Mouse (Mus musculus) CH12.LX (cell line): ENCODE measurements around the gene Pcca. TPM values are rescaled to one million over a fixed set of nuclear protein-coding genes. Genes with fewer than 3 reads are reported as not detected.
A peak's percentile ranks its signal among the peaks of the same experiment; 100 is the strongest.

Experiments
- DNase-seq: peaks from one replicate; pipeline ENCODE4 v3.0.0-alpha.2; 2013; ENCODE audit errors: extremely low read depth
- H3K27ac ChIP-seq: 2 replicates; pipeline ENCODE4 v1.5.1; 2012; ENCODE audit warnings: low read depth, mild to moderate bottlenecking, control low read depth, moderate library complexity; ENCODE audit not compliant: insufficient read depth
- H3K27me3 ChIP-seq: replicated peaks from 2 replicates; pipeline ENCODE3; 2012; ENCODE audit warnings: inconsistent platforms
- H3K36me3 ChIP-seq, 2 experiments: replicated peaks in 1 of 2; 2 replicates each; pipeline versions ENCODE3 to v1.6.1; 2012; ENCODE audit warnings: inconsistent platforms in 1 of 2, low read length in 1 of 2, mild to moderate bottlenecking in 1 of 2, mixed read lengths in 1 of 2, moderate library complexity in 1 of 2; ENCODE audit not compliant: control insufficient read depth in 1 of 2, insufficient read depth in 1 of 2
- H3K4me1 ChIP-seq, 2 experiments: 2 replicates each; pipeline ENCODE4 v1.6.1; 2012; ENCODE audit warnings: inconsistent platforms in 1 of 2, moderate library complexity in 1 of 2; ENCODE audit not compliant: insufficient read depth in 2 of 2, control insufficient read depth in 1 of 2
- H3K4me2 ChIP-seq: 2 replicates; pipeline ENCODE4 v1.6.1; 2012; ENCODE audit warnings: low read depth, mild to moderate bottlenecking, control low read depth; ENCODE audit not compliant: poor library complexity, insufficient read depth, severe bottlenecking
- H3K4me3 ChIP-seq, 3 experiments: fragments of 150-350 bp in 1 of 3; sonication (generic) in 1 of 3; replicated peaks in 1 of 3; 2 replicates each; pipeline versions ENCODE3 to v1.5.1; 2011 to 2012; ENCODE audit warnings: low read depth in 2 of 3, low read length in 2 of 3, mild to moderate bottlenecking in 2 of 3, moderate library complexity in 2 of 3, control low read depth in 1 of 3, improper control_type of control experiment in 1 of 3, inconsistent platforms in 1 of 3, mixed read lengths in 1 of 3; ENCODE audit not compliant: poor library complexity in 1 of 3
- H3K79me2 ChIP-seq: replicated peaks from 2 replicates; pipeline ENCODE4 v1.6.1; 2012; ENCODE audit warnings: mild to moderate bottlenecking, moderate library complexity; ENCODE audit not compliant: control insufficient read depth, poor library complexity, insufficient read depth, severe bottlenecking; ENCODE audit errors: extremely low read depth
- H3K9ac ChIP-seq: 2 replicates; pipeline ENCODE4 v1.6.1; 2012; ENCODE audit warnings: low read depth, mild to moderate bottlenecking, control low read depth, moderate library complexity; ENCODE audit not compliant: insufficient read depth
- H3K9me3 ChIP-seq: replicated peaks from 2 replicates; pipeline ENCODE3; 2012; ENCODE audit warnings: low read length, inconsistent platforms, mixed read lengths
- ELF1 ChIP-seq: IDR thresholded peaks from 2 replicates; pipeline ENCODE4 v1.6.1; 2014; ENCODE audit warnings: low read depth, mild to moderate bottlenecking, inconsistent platforms, low read length, improper control_type of control experiment
- EP300 ChIP-seq: IDR thresholded peaks from 2 replicates; pipeline ENCODE4 v1.6.1; 2011; ENCODE audit warnings: low read length, improper control_type of control experiment
- ETS1 ChIP-seq: conservative IDR thresholded peaks from 2 replicates; pipeline ENCODE4 v1.6.1; 2012; ENCODE audit warnings: low read depth, mild to moderate bottlenecking, inconsistent platforms, low read length, improper control_type of control experiment, moderate library complexity
- IRF4 ChIP-seq: IDR thresholded peaks from 2 replicates; pipeline ENCODE4 v1.6.1; 2014; ENCODE audit warnings: low read depth, mild to moderate bottlenecking, inconsistent platforms, low read length, improper control_type of control experiment
- JUN ChIP-seq: IDR thresholded peaks from 2 replicates; pipeline ENCODE4 v1.6.1; 2011; ENCODE audit warnings: low read depth, mild to moderate bottlenecking, low read length, improper control_type of control experiment, moderate library complexity; ENCODE audit not compliant: insufficient read depth
- JUND ChIP-seq: conservative IDR thresholded peaks from 2 replicates; pipeline ENCODE4 v1.6.1; 2011; ENCODE audit warnings: low read depth, low read length, improper control_type of control experiment
- MAX ChIP-seq: IDR thresholded peaks from 2 replicates; pipeline ENCODE4 v1.6.1; 2011; ENCODE audit warnings: low read length, improper control_type of control experiment
- MEF2A ChIP-seq: IDR thresholded peaks from 2 replicates; pipeline ENCODE4 v1.6.1; 2014; ENCODE audit warnings: low read depth, mild to moderate bottlenecking, inconsistent platforms, low read length, improper control_type of control experiment, borderline replicate concordance
- NELFE ChIP-seq: IDR thresholded peaks from 2 replicates; pipeline ENCODE4 v1.6.1; 2011; ENCODE audit warnings: low read depth, low read length, improper control_type of control experiment
- NRF1 ChIP-seq: IDR thresholded peaks from 2 replicates; pipeline ENCODE4 v1.6.1; 2014; ENCODE audit warnings: low read depth, mild to moderate bottlenecking, inconsistent platforms, low read length, improper control_type of control experiment, moderate library complexity
- PAX5 ChIP-seq: IDR thresholded peaks from 2 replicates; pipeline ENCODE4 v1.6.1; 2012; ENCODE audit warnings: low read length, inconsistent platforms, mixed read lengths
- POLR2AphosphoS2 ChIP-seq: IDR thresholded peaks from 2 replicates; pipeline ENCODE4 v1.6.1; 2011; ENCODE audit warnings: low read depth, low read length, improper control_type of control experiment
- SMC3 ChIP-seq: IDR thresholded peaks from 2 replicates; pipeline ENCODE4 v1.6.1; 2011; ENCODE audit warnings: low read depth, low read length, improper control_type of control experiment
- TCF12 ChIP-seq: IDR thresholded peaks from 2 replicates; pipeline ENCODE4 v1.6.1; 2014; ENCODE audit warnings: low read depth, mild to moderate bottlenecking, inconsistent platforms, low read length, improper control_type of control experiment
- USF1 ChIP-seq: IDR thresholded peaks from 2 replicates; pipeline ENCODE4 v1.6.1; 2014; ENCODE audit warnings: low read depth, mild to moderate bottlenecking, inconsistent platforms, low read length, improper control_type of control experiment
- USF2 ChIP-seq: conservative IDR thresholded peaks from 2 replicates; pipeline ENCODE4 v1.6.1; 2011; ENCODE audit warnings: low read depth, low read length, improper control_type of control experiment
- ZC3H11A ChIP-seq: IDR thresholded peaks from 2 replicates; pipeline ENCODE4 v1.6.1; 2012; ENCODE audit warnings: low read depth, mild to moderate bottlenecking, inconsistent platforms, low read length, improper control_type of control experiment
- ZKSCAN1 ChIP-seq: IDR thresholded peaks from 2 replicates; pipeline ENCODE4 v1.6.1; 2012; ENCODE audit warnings: low read depth, inconsistent platforms, low read length, improper control_type of control experiment, borderline replicate concordance
- ZNF384 ChIP-seq: IDR thresholded peaks from 2 replicates; pipeline ENCODE4 v1.6.1; 2012; ENCODE audit warnings: low read depth, low read length, improper control_type of control experiment, inconsistent platforms
- dilution Hi-C: fragments of 300-500 bp; cut with MboI; formaldehyde crosslinking; loops from 2 replicates; pipeline ENCODE4 v1.14.3; 2020; ENCODE audit warnings: low sequenced_read_pairs; ENCODE audit not compliant: extremely low pct_unique_long_range_greater_than_20kb, extremely low pct_ligation_motif_present
- in situ Hi-C: fragments of 300-500 bp; cut with MboI; formaldehyde crosslinking; loops from 3 replicates; pipeline ENCODE4 v1.14.3; 2019; ENCODE audit warnings: low sequenced_read_pairs, low pct_ligation_motif_present, low pct_unique_long_range_greater_than_20kb, mixed read lengths
- polyA plus RNA-seq: library from polyadenylated mRNA; unstranded; fragments of >175 nt; gene quantifications from 2 replicates; pipeline ENCODE4 v1.2.1, GENCODE M21; 2012; ENCODE audit warnings: low read depth; ENCODE audit not compliant: insufficient read length
- total RNA-seq, 2 experiments: library from RNA; depleted of rRNA; stranded (reverse); fragments of 300-350 nt in 1 of 2; fragments of >200 nt in 1 of 2; gene quantifications; 2 replicates each; pipeline ENCODE4 v1.2.3; 2012 to 2014

The Pcca gene
- total and polyA plus RNA-seq, 3 experiments, result 11.2 to 39.0 (median 23.8) TPM

- Histone ChIP-seq H3K9me3 (no peaks in the 10 kb centered on the region), H3K4me1 (peaks cover 4 to 13% of the 10 kb centered on the region in 2 experiments), H3K79me2 (no peaks in the 10 kb centered on the region), H3K4me3 (no peak overlapping the region), H3K27me3 (no peaks in the 10 kb centered on the region), H3K36me3 (peaks cover 0 to 4% of the 10 kb centered on the region in 2 experiments), H3K4me2 (no peak overlapping the region), H3K9ac (no peak overlapping the region), H3K27ac (no peak overlapping the region)
- in situ Hi-C loops, result no loop called here
- dilution Hi-C loops, result no loop called here
- peak; percentile 38 for DNase-seq
- TF ChIP-seq ETS1 (peak; percentile 15; the same call in 1 of the 2 replicates), ZNF384 (0 out of 2 replicates have a peak, but pooled peaks have one; percentile 25), USF1 (no peak), JUN (peak; percentile 32; the same call in 1 of the 2 replicates), TCF12 (no peak), PAX5 (no peak), MEF2A (peak; percentile 28; the same call in 1 of the 2 replicates), JUND (peak; percentile 63; the same call in 1 of the 2 replicates), EP300 (peak; percentile 37), IRF4 (peak; percentile 84)
Measured at GRCm38 (mm10) chr14:122675661-122676060, 141.5 kb downstream of the Pcca start.

GRCm38 (mm10) chr14:122683645-122684044 lies 149.5 kb downstream of the Pcca start:
- Histone ChIP-seq H3K9ac (no peak overlapping the region), H3K79me2 (no peaks in the 10 kb centered on the region), H3K27ac (no peak overlapping the region), H3K9me3 (no peaks in the 10 kb centered on the region), H3K27me3 (no peaks in the 10 kb centered on the region), H3K36me3 (peaks cover 0 to 21% of the 10 kb centered on the region in 2 experiments), H3K4me1 (peaks cover 5 to 11% of the 10 kb centered on the region in 2 experiments), H3K4me3 (no peak overlapping the region), H3K4me2 (no peak overlapping the region)
- TF ChIP-seq ZNF384, result peak; percentile 8; the same call in 1 of the 2 replicates
- TF ChIP-seq POLR2AphosphoS2, result no peak
- DNase-seq, result no peak
- in situ Hi-C loops (no loop called here), dilution Hi-C loops (no loop called here)

- Histone ChIP-seq H3K9me3 (no peaks in the 10 kb centered on the region), H3K4me1 (peaks cover 5 to 15% of the 10 kb centered on the region in 2 experiments), H3K27ac (no peak overlapping the region), H3K79me2 (no peaks in the 10 kb centered on the region), H3K36me3 (peaks cover 0 to 21% of the 10 kb centered on the region in 2 experiments), H3K27me3 (no peaks in the 10 kb centered on the region), H3K4me3 (no peak overlapping the region), H3K4me2 (no peak overlapping the region), H3K9ac (no peak overlapping the region)
- in situ Hi-C loops, result no loop called here
- TF ChIP-seq NELFE (no peak), NRF1 (no peak), USF2 (no peak), ZKSCAN1 (no peak), SMC3 (no peak), ZC3H11A (no peak), MAX (no peak), USF1 (no peak), JUN (no peak), ELF1 (no peak)
- DNase-seq, result no peak
- dilution Hi-C loops, result no loop called here
Measured at GRCm38 (mm10) chr14:122684250-122684649, 150.1 kb downstream of the Pcca start.
